Mouse (Mus musculus): ENCODE results near the gene Psma7.

Psma7 gene

DNA sequence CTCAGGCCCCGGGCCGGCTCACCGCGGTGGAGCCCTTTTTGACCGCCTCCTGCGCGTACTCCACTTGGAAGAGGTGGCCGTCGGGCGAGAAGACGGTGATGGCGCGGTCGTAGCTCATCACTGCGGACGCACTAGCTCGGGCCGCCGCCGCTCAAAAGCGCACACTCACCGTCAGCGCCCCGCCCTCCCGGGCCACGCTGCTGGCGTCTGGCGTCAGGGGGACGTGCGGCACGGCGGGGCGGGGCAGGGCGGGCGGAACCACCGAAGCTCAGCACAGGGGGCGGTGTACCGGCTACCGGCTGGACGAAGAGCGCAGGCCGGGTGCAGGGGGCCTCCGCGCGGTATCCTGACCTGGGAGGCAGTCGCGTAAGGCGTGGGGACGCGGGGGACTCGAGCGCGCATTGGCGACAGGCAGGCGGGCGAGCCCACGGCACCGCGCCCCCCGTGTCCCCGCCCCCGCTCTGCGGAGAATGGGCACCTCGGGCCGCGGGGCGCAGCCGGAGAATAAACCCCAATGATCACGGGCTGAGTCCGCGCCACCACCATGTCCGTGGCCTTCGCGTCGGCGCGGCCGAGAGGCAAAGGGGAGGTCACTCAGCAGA is at the start of gene Psma7, which contains the start of gene Ss18l1:
Gene Psma7, minus strand, starts transcription at position 178 of the 602 bp plus-strand sequence.
Gene Ss18l1, plus strand, starts transcription at position 254 of the 602 bp plus-strand sequence.
- peak; percentile 94 for DNase-seq (ENCODE audit: low read depth, low spot score)

DNA sequence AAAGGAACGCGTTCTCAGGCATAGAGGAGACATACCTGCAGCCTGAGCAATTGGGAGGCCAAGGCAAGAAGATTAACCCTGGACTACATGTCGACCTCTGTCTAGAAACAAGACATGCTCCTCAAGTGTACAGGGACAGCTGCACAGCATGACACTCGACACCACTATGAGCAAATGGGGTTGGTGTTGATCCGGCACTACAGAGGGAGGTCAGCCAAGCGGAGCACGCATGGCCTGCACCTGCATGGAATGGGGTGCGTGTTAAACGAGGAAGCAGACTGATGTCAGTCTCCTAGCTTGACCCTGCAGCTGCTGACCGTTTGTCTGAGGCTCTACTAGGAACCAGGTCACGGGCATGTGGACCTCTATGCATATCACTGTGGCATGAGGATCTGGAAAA is 48.1 kb upstream of the Psma7 start:
- peak; percentile 84 for DNase-seq (ENCODE audit: low read depth, low spot score)

DNA sequence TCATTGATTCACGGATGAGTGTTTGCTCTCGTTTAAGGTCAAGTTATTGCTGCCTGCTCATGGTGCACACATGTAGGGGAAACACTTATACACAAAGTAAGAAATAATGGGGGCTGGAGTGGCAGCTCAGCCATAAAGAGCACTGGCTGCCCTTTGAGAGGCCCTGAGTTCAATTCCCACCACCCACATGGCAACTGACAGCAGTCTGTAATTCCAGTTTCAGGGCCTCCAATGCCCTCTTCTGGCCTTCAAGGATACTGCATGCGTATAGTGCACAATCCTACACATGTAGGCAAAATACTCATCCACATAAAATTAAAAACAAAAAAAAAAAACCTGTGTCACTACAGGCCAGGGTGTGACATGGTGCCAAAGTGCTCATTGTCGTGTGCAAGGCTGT is 45.2 kb upstream of the Psma7 start:
- DNase-seq (ENCODE audit: low read depth, low spot score), result no peak

DNA sequence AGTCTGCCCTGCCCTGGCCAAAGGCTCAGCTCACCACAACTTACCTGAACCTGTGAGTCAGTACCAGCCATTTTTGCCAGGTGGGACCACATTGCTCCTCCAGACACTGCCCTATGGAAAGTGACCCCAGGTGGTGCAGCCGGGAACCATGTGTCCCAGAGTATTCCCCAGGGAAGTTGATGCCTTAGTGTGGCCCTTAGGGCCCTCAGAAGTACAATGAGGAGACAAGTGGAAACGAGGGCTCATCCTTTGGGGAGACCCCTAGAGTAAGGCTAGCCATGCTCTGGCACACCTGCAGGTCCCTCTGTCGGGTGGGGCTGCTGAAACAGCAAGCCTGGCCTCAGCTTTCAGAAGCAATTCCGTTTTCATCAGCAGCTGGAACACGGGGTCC is 44.4 kb upstream of the Psma7 start:
- no peak for DNase-seq (ENCODE audit: low read depth, low spot score)

DNA sequence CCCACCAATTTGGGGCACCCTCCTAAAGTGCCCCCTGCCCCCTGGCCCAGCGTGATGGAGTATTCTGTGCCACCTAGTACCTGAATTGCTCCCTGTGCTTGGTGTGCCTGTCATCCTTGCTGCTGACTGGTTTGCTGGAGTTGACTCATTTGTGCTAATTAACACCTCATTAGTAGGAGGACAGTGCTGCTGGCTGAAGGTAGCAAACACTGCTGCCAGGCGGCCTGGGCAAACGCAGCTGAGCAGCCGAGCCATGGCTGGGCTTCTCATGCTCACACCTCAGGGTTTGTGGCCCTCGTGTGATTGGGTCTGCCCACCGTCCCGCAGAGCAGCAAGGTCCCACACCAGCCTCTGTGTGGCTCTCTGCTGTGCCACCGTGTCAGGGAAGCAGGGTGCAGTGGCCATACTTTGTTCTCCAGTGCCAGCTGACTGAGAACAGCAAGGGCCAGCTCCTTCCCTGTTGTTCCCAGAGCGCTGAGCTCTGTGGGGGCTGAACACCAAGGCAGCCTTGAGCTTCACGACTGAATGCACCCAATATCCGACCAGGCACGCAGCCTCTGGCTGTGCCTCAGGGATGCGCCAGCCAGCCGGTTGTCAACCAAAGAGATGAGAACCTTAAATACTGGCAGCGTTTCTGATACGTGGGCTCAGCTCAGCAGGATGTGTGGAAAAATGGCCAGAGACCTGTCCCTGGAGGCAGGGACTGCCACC is 43.8 kb upstream of the Psma7 start:
- DNase-seq (ENCODE audit: low read depth, low spot score), result no peak

DNA sequence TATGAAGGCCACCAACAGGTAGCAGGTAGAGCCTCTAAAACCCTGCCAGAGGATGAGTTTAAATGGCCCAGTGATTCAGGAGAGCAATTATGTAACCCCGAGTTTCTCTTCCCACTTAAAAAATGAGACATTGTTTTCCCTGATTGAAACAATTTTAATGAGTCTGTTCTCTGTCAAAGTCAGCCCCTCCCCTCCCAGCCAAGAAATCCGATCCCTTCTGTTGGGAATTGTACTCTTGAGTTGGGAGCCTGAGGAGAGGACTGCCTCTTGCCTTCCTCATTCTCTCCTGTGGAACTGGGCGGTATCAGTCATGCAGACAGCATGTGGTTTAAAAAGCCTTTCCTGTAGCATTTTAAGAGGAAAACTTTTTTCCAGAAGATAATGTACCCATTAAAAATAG is 42.3 kb upstream of the Psma7 start:
- DNase-seq (ENCODE audit: low read depth, low spot score), result no peak

DNA sequence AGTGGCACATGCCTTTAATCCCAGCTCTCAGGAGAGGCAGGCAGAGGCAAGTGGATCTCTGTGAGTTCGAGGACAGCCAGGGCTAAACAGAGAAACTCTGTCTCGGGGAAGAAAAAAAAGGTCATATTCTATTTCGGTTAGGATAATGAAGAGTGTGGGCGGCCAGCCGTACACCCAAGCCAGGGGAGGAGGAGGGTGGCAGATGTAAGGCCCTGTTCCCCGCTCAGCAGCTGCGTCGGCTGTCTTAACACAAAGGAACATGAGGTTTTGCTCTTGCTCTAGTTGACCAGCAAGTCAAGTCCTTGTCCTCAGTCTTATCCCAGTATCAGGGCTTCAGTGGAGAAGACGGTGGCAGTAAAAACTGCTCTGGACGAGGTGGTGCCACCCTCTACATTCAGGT is 40.8 kb upstream of the Psma7 start:
- DNase-seq (ENCODE audit: low read depth, low spot score), result no peak

DNA sequence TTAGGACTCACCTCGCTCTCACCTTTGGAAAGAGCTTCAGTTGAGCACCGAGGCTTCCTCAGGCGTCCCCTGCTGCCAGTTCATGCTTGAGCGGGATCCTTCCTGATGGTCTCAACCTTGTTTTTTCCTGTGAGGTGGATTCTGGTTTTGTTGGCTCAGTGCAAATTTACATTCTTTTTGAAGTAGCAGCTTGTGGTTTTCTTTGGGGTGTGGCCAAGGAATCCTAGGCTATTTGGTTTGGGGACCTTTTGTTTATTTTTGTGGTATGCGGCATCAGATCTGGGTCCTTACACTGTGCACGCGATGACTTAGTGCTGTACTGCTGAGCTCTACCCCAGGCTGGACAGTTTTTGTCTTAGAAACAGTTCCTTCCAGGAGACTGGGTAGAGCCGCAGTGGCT is 38.4 kb upstream of the Psma7 start:
- DNase-seq (ENCODE audit: low read depth, low spot score), result no peak

DNA sequence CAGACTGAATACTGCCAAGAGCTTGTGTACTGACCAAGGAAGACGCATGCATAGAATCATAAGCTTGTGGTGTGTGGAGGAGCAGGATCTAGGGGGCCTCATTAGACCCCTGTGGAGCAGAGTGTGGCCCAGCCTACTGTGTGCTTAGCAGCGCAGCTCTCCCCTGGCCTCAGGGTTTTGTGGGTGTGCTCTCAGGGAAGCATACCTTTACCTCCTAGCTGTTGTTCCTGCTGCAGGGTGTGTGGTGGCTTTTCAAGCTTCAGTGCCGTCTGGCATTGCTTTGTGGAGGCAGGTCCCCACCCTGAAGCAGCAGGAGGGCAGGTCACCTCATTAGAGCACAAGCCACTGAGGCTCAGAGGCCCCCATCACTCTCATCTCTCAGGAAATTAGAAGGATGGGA is 35.4 kb upstream of the Psma7 start:
- no peak for DNase-seq (ENCODE audit: low read depth, low spot score)

DNA sequence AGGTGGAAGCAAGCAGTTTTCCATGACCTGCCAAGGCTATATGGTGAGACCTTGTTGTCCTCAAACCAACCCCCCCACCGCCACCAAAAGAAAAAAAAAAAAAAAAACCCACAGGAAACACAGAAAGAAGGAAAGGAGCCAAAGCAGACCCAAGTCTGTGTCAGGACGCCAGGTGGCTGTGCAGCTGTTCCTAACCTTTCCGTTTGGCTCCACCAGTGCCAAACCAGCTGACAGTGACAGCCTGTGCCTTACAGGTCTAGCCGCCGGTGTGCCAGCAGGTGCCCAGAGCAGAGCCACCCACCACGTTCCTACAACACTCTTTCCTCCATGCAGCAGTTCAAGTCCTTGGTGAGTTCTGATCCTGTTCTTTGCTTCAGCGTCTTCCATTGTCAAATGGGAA is 30.7 kb upstream of the Psma7 start:
- DNase-seq (ENCODE audit: low read depth, low spot score), result no peak

DNA sequence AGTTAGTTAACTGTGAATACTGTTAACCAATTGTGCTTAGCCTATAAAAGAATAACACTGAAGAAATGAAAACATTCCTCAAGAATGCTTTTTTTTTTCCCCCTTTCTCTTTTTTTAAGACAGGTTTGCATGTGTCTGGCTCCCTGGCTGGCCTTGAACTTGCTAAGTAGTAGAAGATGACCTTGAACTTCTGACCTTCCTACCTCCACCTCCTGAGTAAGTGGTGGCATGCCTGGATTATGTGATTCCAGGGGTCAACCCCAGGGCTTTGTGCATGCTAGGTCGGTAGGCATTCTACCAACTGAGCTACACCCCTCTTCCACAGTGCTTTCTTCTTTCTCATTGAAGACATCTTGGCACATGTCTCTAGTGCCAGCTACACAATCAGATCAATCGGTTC is 29.4 kb upstream of the Psma7 start:
- no peak for DNase-seq (ENCODE audit: low read depth, low spot score)

DNA sequence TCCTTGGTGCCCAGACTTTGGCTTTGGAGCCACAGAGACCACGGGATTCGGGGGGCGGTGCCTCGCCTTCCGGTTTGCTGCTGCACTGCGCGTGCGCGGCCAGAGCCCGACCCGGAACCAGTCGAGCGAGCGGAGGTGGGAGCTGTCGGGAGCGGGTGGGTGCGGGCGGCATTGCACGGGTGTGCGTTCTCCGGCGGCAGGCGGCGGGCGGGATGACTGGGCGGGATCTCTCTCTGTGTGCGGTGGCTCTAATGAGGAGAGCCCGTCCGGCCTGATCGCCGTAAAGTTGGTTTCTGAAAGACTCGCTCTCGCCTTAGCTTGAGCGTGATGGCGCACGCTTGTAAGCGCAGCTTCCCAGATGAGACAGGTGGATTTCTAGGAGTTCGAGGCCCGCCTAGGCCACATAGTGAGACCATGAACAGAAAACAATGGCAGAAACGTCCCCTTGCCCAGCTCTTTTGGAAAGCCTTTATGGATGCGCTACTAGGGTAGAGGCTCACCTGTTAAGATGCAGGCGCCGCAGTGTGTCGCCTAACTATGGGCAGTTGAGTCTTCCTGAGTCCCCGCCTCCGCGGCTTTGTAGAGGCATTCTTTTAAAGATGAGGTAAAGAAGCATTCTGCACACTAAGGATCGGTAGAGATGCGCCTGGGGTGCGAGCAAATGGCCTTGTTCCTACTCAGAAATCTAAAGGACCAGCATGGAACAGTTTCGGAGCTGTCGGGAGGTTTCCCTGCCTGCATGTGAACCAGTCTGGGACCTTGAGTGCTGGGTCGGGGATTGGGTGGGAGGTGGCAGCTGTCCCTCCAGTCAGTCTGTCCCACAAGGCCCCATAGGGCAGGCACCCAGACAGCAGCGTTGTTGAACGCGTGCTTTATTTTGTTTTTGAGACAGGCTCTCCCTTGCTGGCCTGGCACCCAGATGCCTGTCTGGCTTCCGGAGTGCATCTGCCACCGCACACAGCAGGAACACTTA is 28.5 kb upstream of the Psma7 start, which contains the start of gene Mtg2:
Gene Mtg2, plus strand, starts transcription at position 108 of the 973 bp plus-strand sequence.
- DNase-seq (ENCODE audit: low read depth, low spot score), result peak; percentile 90

DNA sequence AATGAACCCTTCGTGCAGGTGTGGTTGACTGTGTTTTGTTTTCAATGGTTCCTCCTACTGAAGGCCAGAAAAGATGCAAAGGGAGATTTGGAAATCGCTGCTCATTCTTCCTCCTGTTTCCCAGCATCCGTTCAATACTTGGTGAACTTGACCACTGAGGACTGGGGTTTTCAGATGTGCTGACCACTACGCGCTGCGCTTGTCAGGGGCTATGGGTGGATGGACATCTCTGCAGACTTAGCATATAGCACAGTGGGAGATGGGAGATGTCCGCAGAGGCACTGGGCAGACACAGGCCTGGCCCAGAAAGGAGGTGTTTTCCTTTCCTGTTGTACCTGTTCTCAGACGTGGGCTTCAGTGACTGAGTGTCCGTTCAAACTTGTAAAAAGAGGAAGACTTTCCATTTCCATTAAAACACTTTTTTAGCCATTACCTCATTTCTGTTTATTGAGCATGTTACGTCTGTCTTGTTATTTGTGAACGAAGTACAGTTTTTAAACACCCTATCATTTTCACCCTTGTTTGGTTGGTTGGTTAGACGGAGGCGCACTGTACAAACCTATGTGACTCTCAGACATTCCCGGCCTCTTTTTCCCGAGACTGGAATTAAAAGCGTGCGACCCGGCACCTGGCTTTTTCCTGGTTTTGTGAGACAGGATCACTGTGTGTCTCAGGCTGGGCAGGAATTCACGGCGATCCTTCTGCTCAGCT is 27.7 kb upstream of the Psma7 start:
- DNase-seq (ENCODE audit: low read depth, low spot score), result no peak

DNA sequence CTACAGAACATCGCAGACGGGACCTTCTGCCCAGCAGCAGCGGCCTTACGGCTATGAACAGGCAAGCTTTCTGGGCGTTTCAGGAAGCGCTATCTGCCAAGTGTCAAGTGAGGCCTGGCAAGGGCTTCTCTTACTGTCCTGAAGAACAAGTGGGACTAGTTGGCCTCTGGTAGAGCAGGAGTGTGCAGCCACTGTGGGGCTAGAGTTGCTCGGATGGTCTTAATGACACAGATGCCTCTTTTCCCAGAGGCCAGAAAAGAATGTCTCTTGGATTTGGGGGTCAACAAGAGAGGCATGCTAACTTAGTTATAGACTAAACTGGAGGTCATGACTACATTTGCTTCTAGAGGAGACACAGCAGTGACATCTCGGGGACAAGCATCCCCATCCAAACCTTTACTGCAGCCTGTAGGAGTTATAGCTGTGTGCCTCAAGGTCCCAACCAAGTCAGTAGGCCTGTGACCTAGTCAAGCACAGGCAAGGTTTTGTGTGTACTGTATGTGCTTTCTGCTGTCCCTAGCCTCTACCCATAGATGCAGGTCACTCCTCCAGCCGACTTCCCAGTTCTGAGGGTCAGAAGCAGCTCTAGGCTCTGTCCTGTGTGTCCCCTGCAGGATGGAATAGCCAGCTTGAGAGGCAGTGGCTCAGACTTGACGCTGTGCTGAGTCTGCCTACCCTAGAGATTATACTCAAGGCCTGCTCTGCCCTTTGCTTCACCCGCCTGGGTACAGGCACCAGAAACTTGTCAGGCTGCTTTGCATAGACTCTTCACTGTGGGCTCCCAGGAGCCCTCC is 21.3 kb upstream of the Psma7 start:
- no peak for DNase-seq (ENCODE audit: low read depth, low spot score)

DNA sequence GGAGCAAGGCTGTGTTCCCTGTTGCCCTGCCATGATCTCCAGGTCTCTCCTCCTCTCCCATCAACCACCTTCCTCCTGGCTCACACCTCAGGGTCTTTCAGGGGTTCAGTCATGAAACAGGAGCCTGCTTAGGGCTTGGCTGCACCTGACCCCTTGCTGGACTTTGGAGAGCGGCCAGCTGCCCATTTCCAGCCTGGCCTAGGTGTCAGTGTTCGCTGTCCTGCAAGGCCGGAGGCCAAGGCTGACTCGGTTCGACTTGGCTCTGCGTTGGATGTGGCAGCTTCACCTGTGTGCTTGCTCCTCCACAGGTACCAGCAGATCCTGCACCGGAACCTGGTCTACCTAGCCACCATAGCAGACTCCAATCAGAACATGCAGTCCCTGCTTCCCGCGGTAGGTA is 10.8 kb upstream of the Psma7 start:
- DNase-seq (ENCODE audit: low read depth, low spot score), result no peak

DNA sequence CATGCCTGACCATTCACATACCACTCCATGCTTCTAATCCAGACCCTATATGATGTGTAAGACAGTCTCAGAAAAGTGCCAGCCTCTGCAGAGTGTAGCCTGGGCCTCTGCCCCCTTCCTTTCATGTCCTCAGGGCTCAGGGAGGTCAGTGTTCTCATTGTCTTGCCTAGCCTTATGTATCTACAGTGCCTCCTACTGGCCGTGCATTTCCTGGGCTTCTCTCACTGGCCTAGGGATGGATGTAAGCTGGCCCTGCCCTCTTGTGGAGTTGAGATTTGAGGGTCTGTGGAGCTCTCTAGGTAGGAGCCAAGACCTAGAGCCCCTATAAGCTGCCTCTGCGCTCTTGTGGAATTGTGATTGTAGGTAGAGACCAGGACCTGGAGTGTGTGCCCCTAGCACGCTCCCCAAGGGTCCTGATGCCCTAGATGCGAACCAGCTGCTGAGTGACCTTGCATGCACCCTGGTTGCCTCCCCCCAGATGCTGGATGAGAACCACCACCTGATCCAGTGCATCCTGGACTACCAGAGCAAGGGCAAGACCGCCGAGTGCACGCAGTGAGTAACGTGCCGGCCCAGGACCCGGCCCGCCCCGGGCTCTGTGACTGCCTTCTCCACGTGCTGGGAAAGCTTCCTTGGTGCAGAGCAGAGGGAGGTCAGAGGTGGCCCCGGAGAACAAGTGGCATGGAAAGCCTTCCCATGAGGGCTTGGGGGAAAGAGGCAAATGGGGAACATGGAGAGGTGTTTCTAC is 9.9 kb upstream of the Psma7 start:
- peak; percentile 62 for DNase-seq (ENCODE audit: low read depth, low spot score)

DNA sequence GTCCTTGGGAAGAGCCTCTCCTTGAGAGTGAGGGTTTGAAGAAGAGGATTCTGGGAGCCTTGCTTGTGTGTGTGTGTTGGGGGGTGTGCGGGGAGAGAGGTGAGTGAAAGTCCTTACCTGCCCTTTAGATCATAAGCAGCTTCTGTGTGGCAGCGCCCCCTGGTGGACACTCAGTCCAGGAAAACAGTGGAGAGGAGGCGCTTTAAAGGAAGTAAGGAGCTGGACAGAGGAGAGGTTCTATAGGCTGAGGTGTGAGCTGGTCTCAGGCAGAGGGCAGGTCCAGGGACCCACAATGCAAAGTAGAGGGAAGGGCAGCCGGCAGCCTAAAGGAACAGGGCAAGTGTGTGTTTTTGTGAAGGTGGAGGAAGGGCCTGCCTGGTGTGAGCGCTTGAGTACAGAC is 8.8 kb upstream of the Psma7 start:
- peak; percentile 83 for DNase-seq (ENCODE audit: low read depth, low spot score)

DNA sequence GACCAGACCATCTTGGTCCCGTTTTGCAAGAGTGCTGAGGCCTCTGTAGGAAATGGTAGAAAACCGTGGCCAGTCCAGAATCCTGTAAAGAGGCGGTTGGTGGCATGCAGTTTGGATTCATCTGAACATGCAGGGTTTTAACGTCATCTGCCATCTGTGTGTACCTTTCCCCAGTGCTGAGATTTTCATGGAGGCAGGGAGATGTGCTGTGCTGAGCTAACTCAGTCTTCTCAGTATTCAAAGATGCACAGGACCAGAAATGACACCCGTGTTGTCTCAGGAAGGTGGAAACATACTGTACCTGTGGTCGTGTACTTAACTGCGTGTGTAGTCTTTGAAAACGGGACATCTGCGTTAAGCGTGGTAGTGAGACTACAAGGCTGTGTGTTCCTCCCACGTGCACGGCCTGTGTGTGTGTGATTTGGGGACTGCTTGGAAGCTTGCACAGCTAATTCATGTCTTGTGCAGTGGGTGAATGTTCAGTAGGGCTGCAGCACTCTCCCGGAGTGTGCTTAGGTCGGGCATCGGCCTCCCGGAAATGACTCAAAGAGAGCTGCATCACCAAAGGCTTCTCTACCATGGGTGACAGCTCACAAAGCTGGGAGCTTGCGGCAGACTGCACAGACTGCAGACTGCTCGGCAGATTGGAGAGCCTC is 5.9 kb upstream of the Psma7 start:
- no peak for DNase-seq (ENCODE audit: low read depth, low spot score)

DNA sequence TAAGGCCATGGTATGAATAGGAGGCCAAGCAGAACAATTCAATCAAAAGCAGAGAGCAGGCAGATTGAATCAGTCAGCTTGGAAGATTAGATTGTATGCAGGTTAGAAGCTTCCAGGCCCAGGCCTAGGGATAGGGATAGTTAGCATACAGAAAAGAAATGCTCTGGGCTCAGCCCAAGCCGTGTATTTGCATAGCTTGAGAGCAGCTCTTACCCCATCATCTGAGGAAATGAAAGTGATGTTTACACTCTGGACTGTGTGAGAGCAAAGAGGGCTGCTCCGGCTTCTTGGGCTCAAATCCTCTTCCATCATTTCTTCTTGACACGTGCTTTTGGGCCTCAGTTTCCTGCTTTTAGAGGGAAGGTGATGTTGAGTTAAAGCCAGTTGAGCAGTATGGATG is 5.3 kb upstream of the Psma7 start:
- peak; percentile 75 for DNase-seq (ENCODE audit: low read depth, low spot score)

DNA sequence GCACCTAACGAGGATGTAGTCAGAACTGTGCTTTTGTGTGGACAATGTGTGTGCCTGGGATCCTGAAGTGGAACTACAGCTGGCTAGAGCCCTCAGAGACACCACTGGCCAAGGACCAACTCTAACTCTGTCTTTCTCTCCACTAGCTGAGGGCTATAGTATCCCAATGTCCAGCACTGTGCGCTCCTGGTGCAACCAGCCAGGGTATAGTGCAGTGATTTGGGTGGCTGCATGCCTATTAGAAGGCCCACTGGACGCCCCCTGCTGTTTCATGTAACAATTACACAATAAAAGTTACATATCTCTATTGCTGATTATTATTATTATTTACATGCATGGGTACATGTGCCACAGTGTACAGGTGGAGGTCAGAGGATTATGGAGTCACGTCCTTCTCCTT is 3.0 kb upstream of the Psma7 start:
- peak; percentile 74 for DNase-seq (ENCODE audit: low read depth, low spot score)

All from A20 (cell line).